Mouse (Mus musculus): Measurements from ENCODE around the gene Pxylp1. TPM values are rescaled to one million over a fixed set of nuclear protein-coding genes. Genes with fewer than 3 reads are reported as not detected.

Pxylp1 gene
- polyA plus RNA-seq, 1 experiment = 4.7 TPM

GRCm38 (mm10) chr9:96851634-96852033, 40.8 kb downstream of the Pxylp1 start:
- no peaks in the 10 kb centered on the region for H3K27me3 ChIP-seq (ENCODE audit: control insufficient read depth, insufficient read depth, low read length)
- 93% methylated on average over 7 of the region's 7 CpGs for WGBS
- no peaks in the 10 kb centered on the region for H3K36me3 ChIP-seq (ENCODE audit: control insufficient read depth, insufficient read depth, low read length)
- no peaks in the 10 kb centered on the region for H3K4me1 ChIP-seq (ENCODE audit: control insufficient read depth, insufficient read depth, insufficient read length)
- no peak overlapping the region for H3K4me3 ChIP-seq (ENCODE audit: extremely low read depth, insufficient read depth, insufficient read length)
- no peak for TF ChIP-seq POLR2A (IDR thresholded peaks at IDR 0.05; ENCODE audit: low read depth, low read length)
- TF ChIP-seq CTCF (IDR thresholded peaks at IDR 0.05; ENCODE audit: extremely low read depth, insufficient read depth, insufficient read length, insufficient replicate concordance) = no peak
- DNase-seq (ENCODE audit: low read depth in 1 of 2, low spot score in 2 of 2) = no peak
- no peak overlapping the region; the same call in 1 of the 2 replicates for H3K27ac ChIP-seq (ENCODE audit: insufficient read depth, low read length)

GRCm38 (mm10) chr9:96851036-96851435, 41.4 kb downstream of the Pxylp1 start:
- Histone ChIP-seq H3K4me1 (ENCODE audit: control insufficient read depth, insufficient read depth, insufficient read length) (no peaks in the 10 kb centered on the region), H3K4me3 (ENCODE audit: extremely low read depth, insufficient read depth, insufficient read length) (no peak overlapping the region), H3K27ac (ENCODE audit: insufficient read depth, low read length) (no peak overlapping the region), H3K36me3 (ENCODE audit: control insufficient read depth, insufficient read depth, low read length) (no peaks in the 10 kb centered on the region), H3K27me3 (ENCODE audit: control insufficient read depth, insufficient read depth, low read length) (no peaks in the 10 kb centered on the region)
- no peak for DNase-seq (ENCODE audit: low read depth in 1 of 2, low spot score in 2 of 2)
- TF ChIP-seq POLR2A (IDR thresholded peaks at IDR 0.05; ENCODE audit: low read depth, low read length) (no peak), CTCF (IDR thresholded peaks at IDR 0.05; ENCODE audit: extremely low read depth, insufficient read depth, insufficient read length, insufficient replicate concordance) (no peak)
- 93% methylated on average over 7 of the region's 7 CpGs for WGBS

GRCm38 (mm10) chr9:96849012-96849411, 43.5 kb downstream of the Pxylp1 start:
- Histone ChIP-seq H3K27me3 (ENCODE audit: control insufficient read depth, insufficient read depth, low read length) (no peaks in the 10 kb centered on the region), H3K27ac (ENCODE audit: insufficient read depth, low read length) (no peak overlapping the region), H3K4me3 (ENCODE audit: extremely low read depth, insufficient read depth, insufficient read length) (no peak overlapping the region), H3K4me1 (ENCODE audit: control insufficient read depth, insufficient read depth, insufficient read length) (no peaks in the 10 kb centered on the region), H3K36me3 (ENCODE audit: control insufficient read depth, insufficient read depth, low read length) (no peaks in the 10 kb centered on the region)
- no peak for DNase-seq (ENCODE audit: low read depth in 1 of 2, low spot score in 2 of 2)
- WGBS = 85% methylated on average over 5 of the region's 5 CpGs
- TF ChIP-seq CTCF (IDR thresholded peaks at IDR 0.05; ENCODE audit: extremely low read depth, insufficient read depth, insufficient read length, insufficient replicate concordance) (no peak), POLR2A (IDR thresholded peaks at IDR 0.05; ENCODE audit: low read depth, low read length) (no peak)

DNA sequence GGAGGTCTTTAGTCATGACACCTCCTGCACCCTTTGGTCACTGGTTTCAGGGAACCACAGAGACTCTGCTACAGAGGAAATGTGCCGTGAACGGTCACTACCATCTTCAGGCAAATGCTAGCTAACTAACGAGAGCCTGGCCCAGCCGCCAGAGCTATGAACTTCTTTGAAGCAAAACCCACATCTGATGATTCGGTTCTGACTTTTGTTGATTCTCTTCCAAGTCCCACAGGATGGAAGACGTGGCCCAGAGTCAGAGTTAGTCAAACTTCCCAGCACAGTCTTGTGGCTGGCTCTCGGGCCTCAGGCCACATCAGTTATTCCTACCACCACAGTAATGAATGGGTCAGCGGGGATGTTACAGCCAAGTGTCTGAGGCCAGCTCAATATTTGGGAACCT, 46.1 kb downstream of the Pxylp1 start:
- DNase-seq (ENCODE audit: low read depth in 1 of 2, low spot score in 2 of 2) = no peak
- 88% methylated on average over 8 of the region's 8 CpGs for WGBS
- H3K4me1 ChIP-seq (ENCODE audit: control insufficient read depth, insufficient read depth, insufficient read length) = no peaks in the 10 kb centered on the region

DNA sequence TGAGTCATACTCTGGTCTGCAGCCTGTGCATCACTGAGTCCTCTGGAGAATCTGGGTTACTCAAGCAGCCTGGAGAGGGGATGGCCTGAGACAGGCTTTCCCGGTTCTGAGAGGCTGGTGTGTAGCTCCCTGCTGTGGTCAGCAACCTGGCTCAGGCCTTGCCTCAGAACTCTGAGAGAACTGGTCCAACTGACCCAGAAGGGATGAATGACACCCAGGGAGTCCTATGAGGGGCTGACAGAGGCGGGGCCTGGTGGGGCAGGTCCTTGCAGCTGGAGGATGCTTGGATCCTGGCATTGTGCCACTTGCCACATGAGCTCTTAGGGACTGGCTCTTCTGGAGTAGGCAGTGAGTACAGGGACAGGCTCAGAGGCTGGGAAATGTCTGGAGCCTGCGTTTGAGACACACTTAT, 47.7 kb downstream of the Pxylp1 start:
- Histone ChIP-seq H3K36me3 (ENCODE audit: control insufficient read depth, insufficient read depth, low read length) (no peaks in the 10 kb centered on the region), H3K4me3 (ENCODE audit: extremely low read depth, insufficient read depth, insufficient read length) (no peak overlapping the region), H3K27ac (ENCODE audit: insufficient read depth, low read length) (no peak overlapping the region), H3K27me3 (ENCODE audit: control insufficient read depth, insufficient read depth, low read length) (no peaks in the 10 kb centered on the region), H3K4me1 (ENCODE audit: control insufficient read depth, insufficient read depth, insufficient read length) (no peaks in the 10 kb centered on the region)
- whole genome bisulfite sequencing = 85% methylated on average over 3 of the region's 3 CpGs
- no peak for DNase-seq (ENCODE audit: low read depth in 1 of 2, low spot score in 2 of 2)
- no peak for TF ChIP-seq CTCF (IDR thresholded peaks at IDR 0.05; ENCODE audit: extremely low read depth, insufficient read depth, insufficient read length, insufficient replicate concordance)
- no peak for TF ChIP-seq POLR2A (IDR thresholded peaks at IDR 0.05; ENCODE audit: low read depth, low read length)

More for the DNA sequence above, 46.1 kb downstream of the Pxylp1 start:
- Histone ChIP-seq H3K4me3 (ENCODE audit: extremely low read depth, insufficient read depth, insufficient read length) (no peak overlapping the region), H3K27ac (ENCODE audit: insufficient read depth, low read length) (no peak overlapping the region), H3K27me3 (ENCODE audit: control insufficient read depth, insufficient read depth, low read length) (no peaks in the 10 kb centered on the region), H3K36me3 (ENCODE audit: control insufficient read depth, insufficient read depth, low read length) (no peaks in the 10 kb centered on the region)
- TF ChIP-seq CTCF (IDR thresholded peaks at IDR 0.05; ENCODE audit: extremely low read depth, insufficient read depth, insufficient read length, insufficient replicate concordance) (no peak), POLR2A (IDR thresholded peaks at IDR 0.05; ENCODE audit: low read depth, low read length) (no peak)

- WGBS = 86% methylated on average over 5 of the region's 5 CpGs
- Histone ChIP-seq H3K4me1 (ENCODE audit: control insufficient read depth, insufficient read depth, insufficient read length) (peaks cover 4% of the 10 kb centered on the region; the same call in 1 of the 2 replicates), H3K27me3 (ENCODE audit: control insufficient read depth, insufficient read depth, low read length) (no peaks in the 10 kb centered on the region), H3K36me3 (ENCODE audit: control insufficient read depth, insufficient read depth, low read length) (no peaks in the 10 kb centered on the region), H3K4me3 (ENCODE audit: extremely low read depth, insufficient read depth, insufficient read length) (no peak overlapping the region), H3K27ac (ENCODE audit: insufficient read depth, low read length) (no peak overlapping the region)
- TF ChIP-seq CTCF (IDR thresholded peaks at IDR 0.05; ENCODE audit: extremely low read depth, insufficient read depth, insufficient read length, insufficient replicate concordance) (no peak), POLR2A (IDR thresholded peaks at IDR 0.05; ENCODE audit: low read depth, low read length) (no peak)
- DNase-seq (ENCODE audit: low read depth in 1 of 2, low spot score in 2 of 2) = no peak
Observed at GRCm38 (mm10) chr9:96839376-96839775, 53.1 kb downstream of the Pxylp1 start.

DNA sequence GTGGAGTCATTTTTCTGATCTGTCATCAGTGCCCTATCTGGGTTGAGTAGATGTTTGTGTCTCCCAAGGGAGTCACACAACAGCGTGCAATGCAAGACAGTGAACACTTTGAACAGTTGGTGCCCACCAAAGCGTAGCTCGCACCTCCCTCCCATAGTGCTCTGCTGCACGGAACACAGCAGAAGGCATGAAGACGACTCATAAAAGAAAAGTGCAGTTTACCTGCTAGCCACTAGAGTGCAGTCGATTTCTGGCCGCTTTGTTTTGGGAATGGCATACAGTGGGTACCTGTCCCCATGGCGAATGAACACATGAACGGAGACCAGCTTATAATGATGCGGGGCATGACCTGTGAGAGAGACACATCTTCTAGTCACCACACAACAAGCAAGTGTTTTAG, 53.6 kb downstream of the Pxylp1 start:
- no peak; the same call in 1 of the 2 replicates for TF ChIP-seq CTCF (IDR thresholded peaks at IDR 0.05; ENCODE audit: extremely low read depth, insufficient read depth, insufficient read length, insufficient replicate concordance)
- TF ChIP-seq POLR2A (IDR thresholded peaks at IDR 0.05; ENCODE audit: low read depth, low read length) = no peak
- WGBS = 33% methylated on average over 10 of the region's 10 CpGs
- Histone ChIP-seq H3K27ac (ENCODE audit: insufficient read depth, low read length) (no peak overlapping the region), H3K4me3 (ENCODE audit: extremely low read depth, insufficient read depth, insufficient read length) (no peak overlapping the region), H3K27me3 (ENCODE audit: control insufficient read depth, insufficient read depth, low read length) (no peaks in the 10 kb centered on the region), H3K4me1 (ENCODE audit: control insufficient read depth, insufficient read depth, insufficient read length) (peaks cover 4% of the 10 kb centered on the region; the same call in 1 of the 2 replicates), H3K36me3 (ENCODE audit: control insufficient read depth, insufficient read depth, low read length) (no peaks in the 10 kb centered on the region)
- DNase-seq (ENCODE audit: low read depth in 1 of 2, low spot score in 2 of 2) = peak in 1 of 2 experiments; percentile 21

Measured in spleen, adult 2 months (tissue).